Mouse (Mus musculus) spleen, postnatal 14 days (tissue): ENCODE results near the gene Slc25a3.

Experiments used
- DNase-seq, 2 experiments: peaks; one replicate each; pipeline ENCODE4 v3.0.0; 2021 to 2022; ENCODE audit warnings: low spot score in 2 of 2

Slc25a3 gene

GRCm38 (mm10) chr10:91123828-91124822 lies at the start of gene Slc25a3:
TSS of gene Slc25a3 (minus strand) at chr10:91124059.
- DNase-seq = peak; percentile 97 to 99

GRCm38 (mm10) chr10:91172329-91173100 lies 48.7 kb upstream of the Slc25a3 start:
- no peak for DNase-seq

GRCm38 (mm10) chr10:91171455-91172328 lies 47.8 kb upstream of the Slc25a3 start:
- peak; percentile 91 to 93 for DNase-seq

GRCm38 (mm10) chr10:91171041-91171440 lies 47.2 kb upstream of the Slc25a3 start:
- DNase-seq = peak in 1 of 2 experiments; percentile 46

- DNase-seq = peak; percentile 76 to 84
Observed at GRCm38 (mm10) chr10:91170143-91170941, 46.5 kb upstream of the Slc25a3 start.

- no peak for DNase-seq
Observed at GRCm38 (mm10) chr10:91169414-91170065, 45.7 kb upstream of the Slc25a3 start.

- no peak for DNase-seq
Observed at GRCm38 (mm10) chr10:91167352-91167751, 43.5 kb upstream of the Slc25a3 start.

GRCm38 (mm10) chr10:91166890-91167289 lies 43.0 kb upstream of the Slc25a3 start:
- DNase-seq = peak; percentile 33 to 64

- DNase-seq = no peak
Observed at GRCm38 (mm10) chr10:91165850-91166249, 42.0 kb upstream of the Slc25a3 start.

- DNase-seq = no peak
Observed at GRCm38 (mm10) chr10:91164491-91164890, 40.6 kb upstream of the Slc25a3 start.

GRCm38 (mm10) chr10:91162511-91163163 lies 38.8 kb upstream of the Slc25a3 start:
- DNase-seq = no peak

GRCm38 (mm10) chr10:91162077-91162476 lies 38.2 kb upstream of the Slc25a3 start:
- no peak for DNase-seq

GRCm38 (mm10) chr10:91161006-91161405 lies 37.1 kb upstream of the Slc25a3 start:
- no peak for DNase-seq

GRCm38 (mm10) chr10:91158442-91158841 lies 34.6 kb upstream of the Slc25a3 start:
- DNase-seq = no peak

GRCm38 (mm10) chr10:91156338-91156737 lies 32.5 kb upstream of the Slc25a3 start:
- no peak for DNase-seq

- DNase-seq = no peak
Observed at GRCm38 (mm10) chr10:91153894-91154503, 30.1 kb upstream of the Slc25a3 start.

- no peak for DNase-seq
Observed at GRCm38 (mm10) chr10:91145413-91145812, 21.6 kb upstream of the Slc25a3 start.

- no peak for DNase-seq
Observed at GRCm38 (mm10) chr10:91143313-91144230, 19.7 kb upstream of the Slc25a3 start.
